21 mouse cellular contexts compared by ENCODE assay signal in the genomic region with DNA sequence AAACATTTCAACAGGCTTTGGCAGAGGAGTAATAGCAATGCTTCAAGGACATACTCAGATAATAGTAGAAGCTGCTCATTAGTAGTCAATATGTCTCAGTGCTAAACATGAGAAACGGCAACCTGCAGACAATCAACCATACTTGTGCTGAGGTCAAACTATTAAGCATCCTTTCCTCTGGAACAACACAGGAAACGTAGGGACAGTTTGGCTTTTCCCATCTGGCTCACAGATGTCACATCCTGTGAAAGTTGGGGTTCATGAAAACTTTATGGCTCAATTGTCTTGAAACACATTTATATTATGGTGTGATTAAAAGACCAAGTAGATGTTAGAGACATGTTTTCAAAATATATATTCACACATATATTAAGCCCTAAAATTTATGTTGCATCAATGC.
DNase-seq lines count a peak whose midpoint lies in the region; ATAC-seq lines count a peak whose summit lies in the region.
"Had no signal": no experiment of that assay in that cellular context is flagged by ENCODE, and none has a peak within 500 bp of the region (broad histone marks: within the 10 kb centered on the region; RNA-seq: fewer than 3 reads in every experiment).

No protein-coding gene starts in this region.

- DNase-seq in embryo, embryonic 10.5 days (ENCODE audit: low spot score), result peak; percentile 57
- peak; percentile 55 for DNase-seq in embryo, embryonic 11 days
- peak; percentile 43 for DNase-seq in forelimb bud, embryonic 11.5 days (ENCODE audit: low read depth, low spot score)
- peak; percentile 19 for DNase-seq in mesoderm, embryonic 11.5 days (ENCODE audit: low read depth, low spot score)
- no peak for DNase-seq in testis, postnatal 10 days (ENCODE audit: low spot score)
- no peak for DNase-seq in thymus, postnatal 4 days
- DNase-seq: adrenal gland, adult 2 months; adrenal gland, postnatal 25 days; cerebellum, adult 18-20 months; cerebellum, postnatal 10 days; forebrain, postnatal 0 days; gastrocnemius, adult 2 months; gastrocnemius, postnatal 25 days; heart, postnatal 4 days had no signal

- no peak overlapping the region for H3K4me2 ChIP-seq in intestine, embryonic 15.5 days (replicated peaks)
- H3K4me2 ChIP-seq: embryonic facial prominence, embryonic 12.5 days; forebrain, embryonic 13.5 days; heart, embryonic 12.5 days; hindbrain, embryonic 12.5 days had no signal

- H3K4me1 ChIP-seq in intestine, embryonic 15.5 days (replicated peaks), result no peaks in the 10 kb centered on the region; the same call in 1 of the 2 replicates
- H3K4me1 ChIP-seq: heart, embryonic 12.5 days; hindbrain, embryonic 12.5 days had no signal

- no peak overlapping the region for H3K4me3 ChIP-seq in intestine, embryonic 15.5 days (replicated peaks)
- H3K4me3 ChIP-seq: embryonic facial prominence, embryonic 12.5 days; forebrain, embryonic 13.5 days; gastrocnemius, adult 2 months; heart, embryonic 12.5 days; hindbrain, embryonic 12.5 days had no signal

- H3K36me3 ChIP-seq in intestine, embryonic 15.5 days, result no peaks in the 10 kb centered on the region
- H3K36me3 ChIP-seq: embryonic facial prominence, embryonic 12.5 days; heart, embryonic 12.5 days; hindbrain, embryonic 12.5 days had no signal

- no peak for ATAC-seq in intestine, embryonic 15.5 days
- ATAC-seq: forebrain, embryonic 13.5 days; forebrain, postnatal 0 days; hindbrain, embryonic 16.5 days; inflammation-experienced regulatory T-cells, adult 6 months had no signal

- H3K9ac ChIP-seq in intestine, embryonic 15.5 days, result no peak overlapping the region
- H3K9ac ChIP-seq: embryonic facial prominence, embryonic 12.5 days; forebrain, embryonic 13.5 days; forebrain, postnatal 0 days; heart, embryonic 12.5 days; hindbrain, embryonic 12.5 days had no signal

- H3K27ac ChIP-seq in intestine, embryonic 15.5 days, result no peak overlapping the region
- H3K27ac ChIP-seq: embryonic facial prominence, embryonic 12.5 days; forebrain, embryonic 13.5 days; hindbrain, embryonic 12.5 days had no signal

- H3K27me3 ChIP-seq in intestine, embryonic 15.5 days (replicated peaks), result no peaks in the 10 kb centered on the region
- H3K27me3 ChIP-seq: embryonic facial prominence, embryonic 12.5 days; forebrain, embryonic 13.5 days; heart, embryonic 12.5 days; hindbrain, embryonic 12.5 days had no signal

- WGBS in intestine, embryonic 15.5 days, result 27% methylated on average over 2 of the region's 2 CpGs

- H3K9me3 ChIP-seq in intestine, embryonic 15.5 days, result no peaks in the 10 kb centered on the region
- H3K9me3 ChIP-seq: embryonic facial prominence, embryonic 12.5 days; forebrain, embryonic 13.5 days; heart, embryonic 12.5 days; hindbrain, embryonic 12.5 days had no signal

Comparison
In these comparisons a context has a peak if more than half of its experiments do, and no peak if none do; other contexts are left out.
1. DNase-seq: peak in embryo, embryonic 10.5 days (single experiment), embryo, embryonic 11 days (single experiment), forelimb bud, embryonic 11.5 days (single experiment) and mesoderm, embryonic 11.5 days (single experiment); none in testis, postnatal 10 days (single experiment) and thymus, postnatal 4 days (single experiment).